Mouse (Mus musculus) ES-Bruce4 (cell line): Measurements from ENCODE around the gene Iqcf3.

Experiments used
- CTCF ChIP-seq: IDR thresholded peaks from one replicate; pipeline ENCODE4 v1.8.1; 2011; ENCODE audit warnings: low read depth, low read length
- EP300 ChIP-seq: IDR thresholded peaks from 2 replicates; pipeline ENCODE4 v1.6.1; 2011; ENCODE audit warnings: low read depth, low read length; ENCODE audit not compliant: insufficient read depth
- POLR2A ChIP-seq: IDR thresholded peaks from one replicate; pipeline ENCODE4 v1.8.1; 2011; ENCODE audit warnings: low read length; ENCODE audit not compliant: insufficient read depth

- TF ChIP-seq CTCF, result peak; percentile 86
- TF ChIP-seq POLR2A, result no peak
- TF ChIP-seq EP300, result 0 out of 2 replicates have a peak, but pooled peaks have one; percentile 14
Measured at GRCm38 (mm10) chr9:106474456-106474855, 87.0 kb downstream of the Iqcf3 start.
